Mouse (Mus musculus): ENCODE data around the gene Gm8994. TPM values are rescaled to one million over a fixed set of nuclear protein-coding genes. Genes with fewer than 3 reads are reported as not detected.

Gene Gm8994
- polyA plus RNA-seq, 1 experiment from 2014 or later: not detected

- 78% methylated on average over 4 of the region's 4 CpGs for WGBS
These were observed 36.7 kb downstream of the Gm8994 start for GRCm38 (mm10) chr6:136364008-136364407.

GRCm38 (mm10) chr6:136364430-136365098 lies 37.2 kb downstream of the Gm8994 start:
- WGBS: 82% methylated on average over 12 of the region's 12 CpGs

More at GRCm38 (mm10) chr6:136364008-136364407, 36.7 kb downstream of the Gm8994 start:
- Histone ChIP-seq H3K9ac (no peak overlapping the region), H3K36me3 (no peaks in the 10 kb centered on the region), H3K9me3 (no peaks in the 10 kb centered on the region), H3K4me3 (no peak overlapping the region), H3K27me3 (no peaks in the 10 kb centered on the region), H3K27ac (no peak overlapping the region), H3K4me2 (replicated peaks) (no peak overlapping the region), H3K4me1 (no peaks in the 10 kb centered on the region)
- ATAC-seq (ENCODE audit: insufficient number of reproducible peaks, insufficient read depth, low FRiP score, low TSS enrichment): no peak

GRCm38 (mm10) chr6:136376097-136376496 lies 48.8 kb downstream of the Gm8994 start:
- no peak for ATAC-seq (ENCODE audit: insufficient number of reproducible peaks, insufficient read depth, low FRiP score, low TSS enrichment)
- no peaks in the 10 kb centered on the region for H3K4me1 ChIP-seq
- no peaks in the 10 kb centered on the region for H3K9me3 ChIP-seq
- no peak overlapping the region for H3K27ac ChIP-seq
- no peak overlapping the region for H3K9ac ChIP-seq
- H3K36me3 ChIP-seq: no peaks in the 10 kb centered on the region
- no peaks in the 10 kb centered on the region for H3K27me3 ChIP-seq
- no peak overlapping the region for H3K4me2 ChIP-seq (replicated peaks)
- H3K4me3 ChIP-seq: no peak overlapping the region

More at GRCm38 (mm10) chr6:136364430-136365098, 37.2 kb downstream of the Gm8994 start:
- Histone ChIP-seq H3K9me3 (no peaks in the 10 kb centered on the region), H3K4me2 (replicated peaks) (no peak overlapping the region), H3K4me1 (no peaks in the 10 kb centered on the region), H3K9ac (no peak overlapping the region), H3K36me3 (no peaks in the 10 kb centered on the region), H3K27me3 (no peaks in the 10 kb centered on the region), H3K27ac (no peak overlapping the region), H3K4me3 (no peak overlapping the region)
- no peak for ATAC-seq (ENCODE audit: insufficient number of reproducible peaks, insufficient read depth, low FRiP score, low TSS enrichment)

Other genes with a start within 250 kb of the Gm8994 start
- gene Grin2b, start 154.0 kb upstream of the Gm8994 start, polyA plus RNA-seq (2016; fragmentation: Nextera tagmentation; extraction: Ambion mirVana): 2.7 and 3.3 TPM in 2 replicates
- gene E330021D16Rik, start 88.0 kb downstream of the Gm8994 start, polyA plus RNA-seq (2016; fragmentation: Nextera tagmentation; extraction: Ambion mirVana): not detected in 2 replicates
- gene Atf7ip, start 178.6 kb downstream of the Gm8994 start, polyA plus RNA-seq (2016; fragmentation: Nextera tagmentation; extraction: Ambion mirVana): 54.8 and 55.1 TPM in 2 replicates